Mouse (Mus musculus) limb, embryonic 13.5 days (tissue): ENCODE results near the gene Rad9b. TPM values are rescaled to one million over a fixed set of nuclear protein-coding genes. Genes with fewer than 3 reads are reported as not detected.

Experiments used
- polyA plus RNA-seq: library from polyadenylated mRNA; unstranded; fragments of >200 nt; fragmentation: Nextera tagmentation; extraction: Ambion mirVana; gene quantifications from 2 replicates; pipeline ENCODE4 v1.2.1, GENCODE M21; 2015

The Rad9b gene
- polyA plus RNA-seq, 1 experiment from 2014 or later: 17.1 TPM

Other genes starting within 250 kb of the Rad9b start
- 0.14 TPM in 1 of 2 replicates, not detected in the other for gene Ccdc63, start 213.4 kb downstream of the Rad9b start, polyA plus RNA-seq
- gene Ppp1cc, start 196.0 kb downstream of the Rad9b start, polyA plus RNA-seq: 231 and 235 TPM in 2 replicates
- gene Hvcn1, start 147.4 kb downstream of the Rad9b start, polyA plus RNA-seq: 9.6 and 9.8 TPM in 2 replicates
- 5.7 and 5.8 TPM in 2 replicates for gene Tctn1, start 89.8 kb downstream of the Rad9b start, polyA plus RNA-seq
- gene Pptc7, start 69.9 kb downstream of the Rad9b start, polyA plus RNA-seq: 8.5 and 8.8 TPM in 2 replicates
- gene Vps29, start 136 bp upstream of the Rad9b start, polyA plus RNA-seq: 185 and 193 TPM in 2 replicates
- 78.2 and 81.9 TPM in 2 replicates for gene Gpn3, start 17.6 kb upstream of the Rad9b start, polyA plus RNA-seq
- gene Fam216a, start 18.1 kb upstream of the Rad9b start, polyA plus RNA-seq: 85.3 and 89.6 TPM in 2 replicates
- 99.4 and 106 TPM in 2 replicates for gene Arpc3, start 37.6 kb upstream of the Rad9b start, polyA plus RNA-seq
- gene Anapc7, start 67.5 kb upstream of the Rad9b start, polyA plus RNA-seq: 56.2 and 59.1 TPM in 2 replicates
- gene Atp2a2, start 148.0 kb upstream of the Rad9b start, polyA plus RNA-seq: 27.0 and 28.3 TPM in 2 replicates